Mouse (Mus musculus): ENCODE data around the gene Pfn1. TPM values are rescaled to one million over a fixed set of nuclear protein-coding genes. Genes with fewer than 3 reads are reported as not detected.
A peak's percentile ranks its signal among the peaks of the same experiment; 100 is the strongest.

Pfn1 gene
- polyA plus RNA-seq, 1 experiment from 2014 or later: 2,872 TPM

- under 1% methylated on average over 44 of the region's 44 CpGs for WGBS (ENCODE audit: missing documents)
These were observed 14.5 kb upstream of the Pfn1 start, which contains the start of gene Spag7 for GRCm38 (mm10) chr11:70668771-70669505. TSS of gene Spag7 (minus strand) at chr11:70669416.

GRCm38 (mm10) chr11:70668335-70668770, 13.9 kb upstream of the Pfn1 start:
- Histone ChIP-seq H3K4me3 (ENCODE audit: inconsistent target) (peak overlapping the region; percentile 62), H3K36me3 (ENCODE audit: inconsistent target) (peaks cover 17% of the 10 kb centered on the region; the same call in 1 of the 2 replicates), H3K79me2 (ENCODE audit: inconsistent target) (peaks cover 22% of the 10 kb centered on the region), H3K27ac (peak overlapping the region; percentile 94)
- WGBS (ENCODE audit: missing documents): 5% methylated on average over 15 of the region's 15 CpGs

More at GRCm38 (mm10) chr11:70668771-70669505, 14.5 kb upstream of the Pfn1 start, which contains the start of gene Spag7:
- Histone ChIP-seq H3K4me3 (ENCODE audit: inconsistent target) (peak within 1 kb of the TSS; percentile 62), H3K79me2 (ENCODE audit: inconsistent target) (peaks cover 22% of the 10 kb centered on the region), H3K27ac (peak within 1 kb of the TSS; percentile 94), H3K36me3 (ENCODE audit: inconsistent target) (peaks cover 20% of the 10 kb centered on the region; the same call in 1 of the 2 replicates)

- peaks cover 23% of the 10 kb centered on the region; the same call in 1 of the 2 replicates for H3K36me3 ChIP-seq (ENCODE audit: inconsistent target)
- H3K27ac ChIP-seq: peak overlapping the region; percentile 94
- H3K4me3 ChIP-seq (ENCODE audit: inconsistent target): peak overlapping the region; percentile 62
- H3K79me2 ChIP-seq (ENCODE audit: inconsistent target): peaks cover 22% of the 10 kb centered on the region
- WGBS (ENCODE audit: missing documents): 49% methylated on average over 14 of the region's 14 CpGs
These were observed 13.1 kb upstream of the Pfn1 start for GRCm38 (mm10) chr11:70667271-70668150.

GRCm38 (mm10) chr11:70666687-70667086, 12.2 kb upstream of the Pfn1 start:
- WGBS (ENCODE audit: missing documents): 92% methylated on average over 7 of the region's 8 CpGs
- peaks cover 23% of the 10 kb centered on the region; the same call in 1 of the 2 replicates for H3K36me3 ChIP-seq (ENCODE audit: inconsistent target)
- no peak overlapping the region for H3K4me3 ChIP-seq (ENCODE audit: inconsistent target)
- H3K27ac ChIP-seq: peak overlapping the region; percentile 94
- H3K79me2 ChIP-seq (ENCODE audit: inconsistent target): peaks cover 22% of the 10 kb centered on the region

GRCm38 (mm10) chr11:70664741-70665140, 10.3 kb upstream of the Pfn1 start:
- Histone ChIP-seq H3K27ac (no peak overlapping the region), H3K79me2 (ENCODE audit: inconsistent target) (peaks cover 22% of the 10 kb centered on the region), H3K36me3 (ENCODE audit: inconsistent target) (peaks cover 23% of the 10 kb centered on the region; the same call in 1 of the 2 replicates), H3K4me3 (ENCODE audit: inconsistent target) (no peak overlapping the region)
- 92% methylated on average over 9 of the region's 9 CpGs for WGBS (ENCODE audit: missing documents)

- H3K36me3 ChIP-seq (ENCODE audit: inconsistent target): peaks cover 23% of the 10 kb centered on the region; the same call in 1 of the 2 replicates
- H3K27ac ChIP-seq: no peak overlapping the region
- no peak overlapping the region for H3K4me3 ChIP-seq (ENCODE audit: inconsistent target)
- 98% methylated on average over 6 of the region's 6 CpGs for WGBS (ENCODE audit: missing documents)
- peaks cover 22% of the 10 kb centered on the region for H3K79me2 ChIP-seq (ENCODE audit: inconsistent target)
These were observed 9.5 kb upstream of the Pfn1 start for GRCm38 (mm10) chr11:70663957-70664356.

GRCm38 (mm10) chr11:70663101-70663500, 8.7 kb upstream of the Pfn1 start:
- H3K27ac ChIP-seq: no peak overlapping the region
- WGBS (ENCODE audit: missing documents): 96% methylated on average over 4 of the region's 8 CpGs
- no peak overlapping the region for H3K4me3 ChIP-seq (ENCODE audit: inconsistent target)
- H3K79me2 ChIP-seq (ENCODE audit: inconsistent target): peaks cover 22% of the 10 kb centered on the region
- H3K36me3 ChIP-seq (ENCODE audit: inconsistent target): peaks cover 23% of the 10 kb centered on the region; the same call in 1 of the 2 replicates

- Histone ChIP-seq H3K4me3 (ENCODE audit: inconsistent target) (no peak overlapping the region), H3K36me3 (ENCODE audit: inconsistent target) (peaks cover 23% of the 10 kb centered on the region; the same call in 1 of the 2 replicates), H3K27ac (no peak overlapping the region), H3K79me2 (ENCODE audit: inconsistent target) (peaks cover 9% of the 10 kb centered on the region; the same call in 1 of the 2 replicates)
- WGBS (ENCODE audit: missing documents): 93% methylated on average over 8 of the region's 8 CpGs
These were observed 6.1 kb upstream of the Pfn1 start for GRCm38 (mm10) chr11:70660571-70660970.

- H3K27ac ChIP-seq: no peak overlapping the region
- H3K36me3 ChIP-seq (ENCODE audit: inconsistent target): peaks cover 8% of the 10 kb centered on the region; the same call in 1 of the 2 replicates
- peaks cover 3% of the 10 kb centered on the region; the same call in 1 of the 2 replicates for H3K79me2 ChIP-seq (ENCODE audit: inconsistent target)
- WGBS (ENCODE audit: missing documents): 96% methylated on average over 8 of the region's 8 CpGs
- H3K4me3 ChIP-seq (ENCODE audit: inconsistent target): no peak overlapping the region
These were observed 4.5 kb upstream of the Pfn1 start for GRCm38 (mm10) chr11:70658942-70659341.

GRCm38 (mm10) chr11:70658521-70658920, 4.1 kb upstream of the Pfn1 start:
- peaks cover 7% of the 10 kb centered on the region for H3K79me2 ChIP-seq (ENCODE audit: inconsistent target)
- no peak overlapping the region for H3K4me3 ChIP-seq (ENCODE audit: inconsistent target)
- WGBS (ENCODE audit: missing documents): 86% methylated on average over 5 of the region's 5 CpGs
- peaks cover 6% of the 10 kb centered on the region; the same call in 1 of the 2 replicates for H3K36me3 ChIP-seq (ENCODE audit: inconsistent target)
- no peak overlapping the region for H3K27ac ChIP-seq

GRCm38 (mm10) chr11:70657991-70658390, 3.5 kb upstream of the Pfn1 start:
- Histone ChIP-seq H3K27ac (no peak overlapping the region), H3K79me2 (ENCODE audit: inconsistent target) (peaks cover 12% of the 10 kb centered on the region), H3K36me3 (ENCODE audit: inconsistent target) (peaks cover 2% of the 10 kb centered on the region; the same call in 1 of the 2 replicates), H3K4me3 (ENCODE audit: inconsistent target) (no peak overlapping the region)
- 93% methylated on average over 9 of the region's 9 CpGs for WGBS (ENCODE audit: missing documents)

GRCm38 (mm10) chr11:70657573-70657972, 3.1 kb upstream of the Pfn1 start:
- 76% methylated on average over 6 of the region's 6 CpGs for WGBS (ENCODE audit: missing documents)
- no peak overlapping the region for H3K4me3 ChIP-seq (ENCODE audit: inconsistent target)
- H3K27ac ChIP-seq: no peak overlapping the region
- peaks cover 3% of the 10 kb centered on the region; the same call in 1 of the 2 replicates for H3K36me3 ChIP-seq (ENCODE audit: inconsistent target)
- peaks cover 16% of the 10 kb centered on the region for H3K79me2 ChIP-seq (ENCODE audit: inconsistent target)

- WGBS (ENCODE audit: missing documents): 75% methylated on average over 3 of the region's 3 CpGs
- Histone ChIP-seq H3K79me2 (ENCODE audit: inconsistent target) (peaks cover 22% of the 10 kb centered on the region), H3K27ac (peak within 1 kb of the TSS; percentile 96), H3K4me3 (ENCODE audit: inconsistent target) (peak within 1 kb of the TSS; percentile 47), H3K36me3 (ENCODE audit: inconsistent target) (peaks cover 9% of the 10 kb centered on the region; the same call in 1 of the 2 replicates)
These were observed 2.5 kb upstream of the Pfn1 start, which contains the start of gene Eno3 for GRCm38 (mm10) chr11:70656964-70657363. TSS of gene Eno3 (plus strand) at chr11:70657202.

GRCm38 (mm10) chr11:70656456-70656927, 2.0 kb upstream of the Pfn1 start:
- H3K36me3 ChIP-seq (ENCODE audit: inconsistent target): peaks cover 11% of the 10 kb centered on the region; the same call in 1 of the 2 replicates
- H3K79me2 ChIP-seq (ENCODE audit: inconsistent target): peaks cover 27% of the 10 kb centered on the region
- peak overlapping the region; percentile 47 for H3K4me3 ChIP-seq (ENCODE audit: inconsistent target)
- WGBS (ENCODE audit: missing documents): 63% methylated on average over 16 of the region's 16 CpGs
- H3K27ac ChIP-seq: peak overlapping the region; percentile 96

All from macrophage (primary cell).